Mouse (Mus musculus): Measurements from ENCODE around the gene Kmt2b. TPM values are rescaled to one million over a fixed set of nuclear protein-coding genes. Genes with fewer than 3 reads are reported as not detected.

Kmt2b gene
- polyA plus RNA-seq, 1 experiment from 2014 or later = 14.8 TPM

DNA sequence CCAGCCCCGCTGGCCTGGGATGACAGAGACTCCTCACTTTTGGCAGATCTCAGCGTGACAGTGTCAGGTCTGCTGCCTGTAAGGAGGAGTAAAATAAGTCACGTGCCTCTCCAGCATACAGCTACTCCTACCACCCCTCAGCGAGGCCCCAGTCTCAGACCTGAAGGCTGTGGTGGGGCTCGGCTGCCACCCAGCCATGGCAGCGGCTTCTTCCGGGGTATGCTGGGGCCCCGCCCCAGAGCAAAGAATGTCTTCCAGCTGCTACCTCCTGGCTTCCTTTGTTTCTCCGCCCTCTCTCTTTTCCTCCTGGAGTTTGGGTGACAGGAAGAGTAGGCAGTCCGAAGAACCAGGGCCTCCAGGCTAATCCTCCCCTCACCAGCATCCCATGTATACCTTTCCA, 62.6 kb downstream of the Kmt2b start:
- no peak overlapping the region for H3K4me3 ChIP-seq (ENCODE audit: low read depth, low read length)
- H3K27ac ChIP-seq (ENCODE audit: low read depth) = peak overlapping the region; percentile 50; the same call in 1 of the 2 replicates
- peaks cover 7% of the 10 kb centered on the region for H3K4me1 ChIP-seq (ENCODE audit: insufficient read depth)
- DNase-seq = peak; percentile 49
- TF ChIP-seq CTCF (IDR thresholded peaks at IDR 0.05; ENCODE audit: low read depth) = no peak
- WGBS = 21% methylated on average over 9 of the region's 10 CpGs
- H3K27me3 ChIP-seq (ENCODE audit: insufficient read depth, low read length) = no peaks in the 10 kb centered on the region
- peak overlapping the region; percentile 43 for H3K4me2 ChIP-seq
- peak overlapping the region; percentile 32 for H3K9ac ChIP-seq
- ATAC-seq (ENCODE audit: insufficient read depth) = peak; percentile 66
- H3K9me3 ChIP-seq (ENCODE audit: low read depth, low read length) = no peaks in the 10 kb centered on the region
- H3K36me3 ChIP-seq (ENCODE audit: insufficient read depth) = peaks cover 77% of the 10 kb centered on the region

GRCm38 (mm10) chr7:30524487-30524886, 64.0 kb downstream of the Kmt2b start:
- Histone ChIP-seq H3K9me3 (ENCODE audit: low read depth, low read length) (no peaks in the 10 kb centered on the region), H3K27me3 (ENCODE audit: insufficient read depth, low read length) (no peaks in the 10 kb centered on the region), H3K4me2 (no peak overlapping the region), H3K36me3 (ENCODE audit: insufficient read depth) (peaks cover 63% of the 10 kb centered on the region), H3K27ac (ENCODE audit: low read depth) (no peak overlapping the region), H3K4me1 (ENCODE audit: insufficient read depth) (peaks cover 7% of the 10 kb centered on the region), H3K9ac (no peak overlapping the region), H3K4me3 (ENCODE audit: low read depth, low read length) (no peak overlapping the region)
- ATAC-seq (ENCODE audit: insufficient read depth) (no peak), DNase-seq (no peak)
- 78% methylated on average over 6 of the region's 6 CpGs for WGBS
- no peak for TF ChIP-seq CTCF (IDR thresholded peaks at IDR 0.05; ENCODE audit: low read depth)

DNA sequence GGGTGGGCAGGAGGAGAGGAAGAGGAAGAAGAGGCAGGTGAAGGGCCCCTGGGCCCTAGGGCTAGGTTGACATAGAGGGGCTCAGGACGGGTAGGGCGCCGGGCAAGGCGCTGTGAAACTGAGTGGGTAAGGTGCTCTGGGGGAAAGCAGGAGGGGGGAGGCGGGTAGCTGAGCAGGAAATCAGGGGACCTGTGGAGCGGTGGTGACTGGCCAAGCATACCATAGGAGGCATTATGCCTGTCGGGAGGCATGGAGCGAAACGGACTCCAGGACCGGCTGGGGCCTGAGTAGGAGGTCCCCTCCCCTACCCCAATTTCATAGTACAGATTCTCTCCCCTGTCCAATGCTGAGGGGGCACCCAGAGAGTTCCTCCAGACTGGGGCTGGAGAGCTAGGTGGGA, 65.7 kb downstream of the Kmt2b start:
- 84% methylated on average over 10 of the region's 10 CpGs for WGBS
- Histone ChIP-seq H3K9me3 (ENCODE audit: low read depth, low read length) (no peaks in the 10 kb centered on the region), H3K4me1 (ENCODE audit: insufficient read depth) (peaks cover 7% of the 10 kb centered on the region), H3K27me3 (ENCODE audit: insufficient read depth, low read length) (no peaks in the 10 kb centered on the region), H3K36me3 (ENCODE audit: insufficient read depth) (peaks cover 46% of the 10 kb centered on the region), H3K27ac (ENCODE audit: low read depth) (no peak overlapping the region), H3K9ac (no peak overlapping the region), H3K4me2 (no peak overlapping the region), H3K4me3 (ENCODE audit: low read depth, low read length) (no peak overlapping the region)
- TF ChIP-seq CTCF (IDR thresholded peaks at IDR 0.05; ENCODE audit: low read depth) = no peak
- no peak for ATAC-seq (ENCODE audit: insufficient read depth)
- no peak for DNase-seq

GRCm38 (mm10) chr7:30520856-30521255, 67.7 kb downstream of the Kmt2b start:
- Histone ChIP-seq H3K36me3 (ENCODE audit: insufficient read depth) (peaks cover 29% of the 10 kb centered on the region), H3K27ac (ENCODE audit: low read depth) (no peak overlapping the region), H3K27me3 (ENCODE audit: insufficient read depth, low read length) (no peaks in the 10 kb centered on the region), H3K4me2 (no peak overlapping the region), H3K9ac (no peak overlapping the region), H3K4me1 (ENCODE audit: insufficient read depth) (no peaks in the 10 kb centered on the region), H3K9me3 (ENCODE audit: low read depth, low read length) (no peaks in the 10 kb centered on the region), H3K4me3 (ENCODE audit: low read depth, low read length) (no peak overlapping the region)
- DNase-seq (no peak), ATAC-seq (ENCODE audit: insufficient read depth) (no peak)
- TF ChIP-seq CTCF (IDR thresholded peaks at IDR 0.05; ENCODE audit: low read depth) = no peak
- WGBS = 70% methylated on average over 5 of the region's 5 CpGs

- DNase-seq (no peak), ATAC-seq (ENCODE audit: insufficient read depth) (no peak)
- Histone ChIP-seq H3K4me1 (ENCODE audit: insufficient read depth) (no peaks in the 10 kb centered on the region), H3K36me3 (ENCODE audit: insufficient read depth) (peaks cover 25% of the 10 kb centered on the region), H3K9me3 (ENCODE audit: low read depth, low read length) (no peaks in the 10 kb centered on the region), H3K27me3 (ENCODE audit: insufficient read depth, low read length) (no peaks in the 10 kb centered on the region), H3K4me3 (ENCODE audit: low read depth, low read length) (no peak overlapping the region), H3K27ac (ENCODE audit: low read depth) (no peak overlapping the region), H3K9ac (no peak overlapping the region), H3K4me2 (no peak overlapping the region)
- WGBS = 59% methylated on average over 4 of the region's 4 CpGs
- TF ChIP-seq CTCF (IDR thresholded peaks at IDR 0.05; ENCODE audit: low read depth) = no peak
Measured at GRCm38 (mm10) chr7:30520396-30520795, 68.1 kb downstream of the Kmt2b start.

Small RNAs within 50 kb of the gene (microRNA-seq; reads per million reads assigned to microRNA genes)
- gene Gm38670 (ENCODE audit: borderline number of aligned reads) = 1.4 reads per million
- not detected for gene Mir3569 (ENCODE audit: borderline number of aligned reads)

Other genes starting within 250 kb of the Kmt2b start
- 3.4 and 3.7 TPM in 2 replicates for gene Lrfn3, start 226.0 kb downstream of the Kmt2b start, polyA plus RNA-seq (2014; fragmentation: Nextera tagmentation; extraction: Ambion mirVana)
- 46.0 and 46.8 TPM in 2 replicates for gene Tyrobp, start 175.0 kb downstream of the Kmt2b start, polyA plus RNA-seq (2014; fragmentation: Nextera tagmentation; extraction: Ambion mirVana)
- gene Hcst, start 168.9 kb downstream of the Kmt2b start, polyA plus RNA-seq (2014; fragmentation: Nextera tagmentation; extraction: Ambion mirVana) = 1.5 and 2.0 TPM in 2 replicates
- 1.7 and 2.0 TPM in 2 replicates for gene Nfkbid, start 167.0 kb downstream of the Kmt2b start, polyA plus RNA-seq (2014; fragmentation: Nextera tagmentation; extraction: Ambion mirVana)
- 22.3 and 22.6 TPM in 2 replicates for gene Aplp1, start 143.2 kb downstream of the Kmt2b start, polyA plus RNA-seq (2014; fragmentation: Nextera tagmentation; extraction: Ambion mirVana)
- not detected in 2 replicates for gene Kirrel2, start 131.0 kb downstream of the Kmt2b start, polyA plus RNA-seq (2014; fragmentation: Nextera tagmentation; extraction: Ambion mirVana)
- 0.19 TPM in 1 of 2 replicates, not detected in the other for gene Nphs1, start 130.4 kb downstream of the Kmt2b start, polyA plus RNA-seq (2014; fragmentation: Nextera tagmentation; extraction: Ambion mirVana)
- gene Prodh2, start 95.1 kb downstream of the Kmt2b start, polyA plus RNA-seq (2014; fragmentation: Nextera tagmentation; extraction: Ambion mirVana) = not detected in 2 replicates
- 13.8 and 14.3 TPM in 2 replicates for gene Arhgap33, start 53.7 kb downstream of the Kmt2b start, polyA plus RNA-seq (2014; fragmentation: Nextera tagmentation; extraction: Ambion mirVana)
- 24.9 and 26.0 TPM in 2 replicates for gene Hspb6, start 36.5 kb downstream of the Kmt2b start, polyA plus RNA-seq (2014; fragmentation: Nextera tagmentation; extraction: Ambion mirVana)
- gene Proser3, start 36.4 kb downstream of the Kmt2b start, polyA plus RNA-seq (2014; fragmentation: Nextera tagmentation; extraction: Ambion mirVana) = 18.3 and 18.7 TPM in 2 replicates
- gene Lin37, start 28.9 kb downstream of the Kmt2b start, polyA plus RNA-seq (2014; fragmentation: Nextera tagmentation; extraction: Ambion mirVana) = 33.7 and 34.7 TPM in 2 replicates
- gene U2af1l4, start 25.4 kb downstream of the Kmt2b start, polyA plus RNA-seq (2014; fragmentation: Nextera tagmentation; extraction: Ambion mirVana) = 101 and 120 TPM in 2 replicates
- gene Gm49396, start 25.4 kb downstream of the Kmt2b start, polyA plus RNA-seq (2014; fragmentation: Nextera tagmentation; extraction: Ambion mirVana) = 7.9 and 9.9 TPM in 2 replicates
- gene Psenen, start 25.1 kb downstream of the Kmt2b start, polyA plus RNA-seq (2014; fragmentation: Nextera tagmentation; extraction: Ambion mirVana) = 104 and 105 TPM in 2 replicates
- 3.0 and 4.1 TPM in 2 replicates for gene Igflr1, start 23.3 kb downstream of the Kmt2b start, polyA plus RNA-seq (2014; fragmentation: Nextera tagmentation; extraction: Ambion mirVana)
- 1.7 and 2.4 TPM in 2 replicates for gene Zbtb32, start 10.2 kb upstream of the Kmt2b start, polyA plus RNA-seq (2014; fragmentation: Nextera tagmentation; extraction: Ambion mirVana)
- 0.46 and 0.51 TPM in 2 replicates for gene Upk1a, start 24.1 kb upstream of the Kmt2b start, polyA plus RNA-seq (2014; fragmentation: Nextera tagmentation; extraction: Ambion mirVana)
- 855 and 914 TPM in 2 replicates for gene Cox6b1, start 37.4 kb upstream of the Kmt2b start, polyA plus RNA-seq (2014; fragmentation: Nextera tagmentation; extraction: Ambion mirVana)
- gene Etv2, start 47.1 kb upstream of the Kmt2b start, polyA plus RNA-seq (2014; fragmentation: Nextera tagmentation; extraction: Ambion mirVana) = not detected in 2 replicates
- 115 and 117 TPM in 2 replicates for gene Rbm42, start 61.6 kb upstream of the Kmt2b start, polyA plus RNA-seq (2014; fragmentation: Nextera tagmentation; extraction: Ambion mirVana)
- 63.5 TPM in 2 replicates for gene Haus5, start 76.3 kb upstream of the Kmt2b start, polyA plus RNA-seq (2014; fragmentation: Nextera tagmentation; extraction: Ambion mirVana)
- not detected in 2 replicates for gene Pmis2, start 82.9 kb upstream of the Kmt2b start, polyA plus RNA-seq (2014; fragmentation: Nextera tagmentation; extraction: Ambion mirVana)
- 0.34 and 0.46 TPM in 2 replicates for gene 2200002J24Rik, start 110.2 kb upstream of the Kmt2b start, polyA plus RNA-seq (2014; fragmentation: Nextera tagmentation; extraction: Ambion mirVana)
- gene Atp4a, start 123.5 kb upstream of the Kmt2b start, polyA plus RNA-seq (2014; fragmentation: Nextera tagmentation; extraction: Ambion mirVana) = 0.23 and 0.42 TPM in 2 replicates
- gene Tmem147, start 140.8 kb upstream of the Kmt2b start, polyA plus RNA-seq (2014; fragmentation: Nextera tagmentation; extraction: Ambion mirVana) = 169 and 179 TPM in 2 replicates
- gene Gapdhs, start 155.0 kb upstream of the Kmt2b start, polyA plus RNA-seq (2014; fragmentation: Nextera tagmentation; extraction: Ambion mirVana) = 0.68 and 0.91 TPM in 2 replicates
- 0.34 and 1.3 TPM in 2 replicates for gene Sbsn, start 162.7 kb upstream of the Kmt2b start, polyA plus RNA-seq (2014; fragmentation: Nextera tagmentation; extraction: Ambion mirVana)
- 2.4 TPM in 2 replicates for gene Dmkn, start 175.0 kb upstream of the Kmt2b start, polyA plus RNA-seq (2014; fragmentation: Nextera tagmentation; extraction: Ambion mirVana)
- not detected in 2 replicates for gene Krtdap, start 199.2 kb upstream of the Kmt2b start, polyA plus RNA-seq (2014; fragmentation: Nextera tagmentation; extraction: Ambion mirVana)
- gene Ffar2, start 235.0 kb upstream of the Kmt2b start, polyA plus RNA-seq (2014; fragmentation: Nextera tagmentation; extraction: Ambion mirVana) = 0.20 and 0.39 TPM in 2 replicates